Mouse (Mus musculus): ENCODE data around the gene Rpl36.

Gene Rpl36

DNA sequence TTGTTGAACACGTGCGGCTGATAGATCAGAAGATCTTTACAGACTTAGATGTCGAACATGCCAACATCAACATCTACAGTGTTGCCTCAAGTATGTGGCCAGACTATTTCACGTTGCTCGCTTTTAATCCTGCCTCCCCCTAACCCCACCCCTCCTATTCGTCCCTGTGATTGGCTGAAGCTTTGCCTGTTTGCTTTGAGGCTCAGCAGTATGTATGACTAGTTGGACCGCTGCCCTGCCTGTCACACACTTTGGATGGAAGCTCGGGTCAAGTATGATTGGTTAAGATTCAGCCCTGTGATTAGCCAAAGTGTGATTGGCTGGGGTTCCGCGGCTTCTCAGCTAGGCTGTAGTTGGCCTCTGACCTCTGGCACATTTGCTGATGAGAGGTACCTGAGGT lies 38.6 kb downstream of the Rpl36 start:
- no peak for DNase-seq (ENCODE audit: low spot score)

DNA sequence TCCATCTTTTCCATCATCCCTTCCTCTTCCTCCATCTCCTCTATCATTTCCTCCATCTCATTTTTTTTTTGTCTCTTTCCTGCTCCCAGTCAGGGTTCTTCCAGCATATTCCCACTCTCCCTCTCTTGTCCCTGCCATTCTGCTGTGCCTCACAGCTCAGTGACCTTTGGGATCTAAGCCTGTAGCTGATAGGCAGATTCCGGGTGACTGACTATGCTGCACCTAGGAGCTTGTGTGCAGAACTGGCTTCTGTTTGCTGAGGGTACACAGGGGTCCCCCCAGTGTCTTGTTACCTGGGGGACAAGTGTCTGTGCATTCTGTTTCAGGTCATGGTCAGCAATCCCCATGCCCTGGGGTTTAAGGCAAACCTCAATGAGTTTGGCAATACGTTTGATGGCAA lies 41.6 kb downstream of the Rpl36 start:
- no peak for DNase-seq (ENCODE audit: low spot score)

GRCm38 (mm10) chr17:56655311-56655710 lies 42.1 kb downstream of the Rpl36 start:
- DNase-seq (ENCODE audit: low spot score), result no peak

GRCm38 (mm10) chr17:56656171-56656570 lies 43.0 kb downstream of the Rpl36 start:
- DNase-seq (ENCODE audit: low spot score), result no peak

DNA sequence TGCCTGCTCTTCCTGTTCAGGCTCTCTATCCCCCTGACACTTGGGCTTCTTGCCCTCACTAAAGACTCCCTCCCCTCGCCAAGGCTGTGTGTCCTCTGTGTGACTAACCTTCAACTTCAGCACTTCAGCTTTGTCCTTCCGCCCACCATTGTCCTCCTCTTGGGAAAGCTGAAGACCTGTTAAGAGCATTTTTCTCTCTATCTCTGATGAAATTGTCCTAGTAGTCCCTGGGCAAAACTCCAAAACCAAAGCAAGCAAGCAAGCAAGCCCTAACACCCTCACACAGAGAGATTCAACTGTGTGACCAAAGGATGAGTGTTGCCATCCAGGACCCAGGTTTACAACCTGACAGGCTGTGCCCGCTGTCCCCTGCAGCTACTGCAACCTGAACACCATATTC lies 50.4 kb downstream of the Rpl36 start:
- DNase-seq (ENCODE audit: low spot score), result no peak
